Mouse (Mus musculus) right cerebral cortex, postnatal 4 days (tissue): Measurements from ENCODE around the gene Lipn.

Source experiments
- DNase-seq: peaks from one replicate; pipeline ENCODE4 v3.0.0-alpha.2; 2022

The Lipn gene

DNA sequence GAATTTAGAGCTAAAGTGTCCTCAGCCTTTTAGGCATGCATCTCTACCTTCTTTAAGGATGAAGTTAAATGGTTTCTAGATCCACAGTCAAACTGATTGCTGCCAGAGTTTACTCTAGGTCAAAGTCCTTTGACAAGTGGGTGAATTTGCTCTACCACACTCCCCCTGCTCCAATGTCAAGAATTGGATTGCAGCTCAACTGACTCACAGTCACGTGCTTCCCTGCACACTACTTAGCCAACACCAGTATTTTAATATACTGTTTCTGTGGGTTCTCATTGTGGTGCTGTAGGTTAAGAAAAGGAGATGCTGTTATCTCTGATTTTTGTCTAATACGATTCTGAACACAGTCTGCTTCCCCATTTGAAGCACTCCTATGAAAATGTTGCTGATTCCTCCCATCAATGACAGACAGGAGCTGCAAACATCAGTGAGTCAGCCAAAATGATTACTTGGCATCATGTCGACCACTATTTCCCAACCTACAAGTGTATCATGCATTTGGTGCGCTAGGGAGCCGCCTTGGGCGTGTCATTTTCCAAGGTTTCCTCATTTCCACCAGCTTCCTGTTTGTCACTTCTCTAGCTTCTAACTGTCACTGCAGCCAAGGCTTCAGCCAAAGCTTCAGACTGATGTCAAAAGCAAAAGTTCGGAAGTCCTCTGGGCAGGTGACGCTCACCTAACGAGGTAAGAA is at the start of gene Lipn:
Gene Lipn (plus strand): TSS at position 580 of the 694 bp plus-strand sequence.
- DNase-seq: no peak

GRCm38 (mm10) chr19:34021440-34022172 is 45.6 kb upstream of the Lipn start:
- no peak for DNase-seq

GRCm38 (mm10) chr19:34022759-34023158 is 44.4 kb upstream of the Lipn start:
- DNase-seq: no peak

- DNase-seq: no peak
Measured at GRCm38 (mm10) chr19:34039731-34040130, 27.4 kb upstream of the Lipn start.

- no peak for DNase-seq
Measured at GRCm38 (mm10) chr19:34043008-34043407, 24.1 kb upstream of the Lipn start.

GRCm38 (mm10) chr19:34049371-34050039 is 17.7 kb upstream of the Lipn start:
- no peak for DNase-seq

- no peak for DNase-seq
Measured at GRCm38 (mm10) chr19:34051502-34051901, 15.7 kb upstream of the Lipn start.

DNA sequence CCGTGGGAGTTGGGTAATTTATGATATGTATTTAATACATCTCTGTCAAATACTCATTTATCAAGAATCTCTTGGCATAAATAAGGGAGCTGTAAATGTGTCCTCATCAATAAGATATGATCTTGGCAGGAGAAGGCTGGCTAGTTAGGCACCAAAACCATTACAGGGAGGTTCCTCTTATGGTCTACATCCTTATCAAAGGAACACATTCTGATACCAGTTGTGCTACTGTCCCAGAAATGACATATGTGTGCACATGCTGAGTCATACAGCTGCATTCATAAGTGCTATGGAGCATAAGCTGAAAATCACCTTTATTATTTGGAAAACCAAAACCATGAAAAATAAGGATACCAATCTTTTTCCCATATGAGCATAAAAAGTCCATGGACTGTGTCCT is 3.6 kb upstream of the Lipn start:
- no peak for DNase-seq

DNA sequence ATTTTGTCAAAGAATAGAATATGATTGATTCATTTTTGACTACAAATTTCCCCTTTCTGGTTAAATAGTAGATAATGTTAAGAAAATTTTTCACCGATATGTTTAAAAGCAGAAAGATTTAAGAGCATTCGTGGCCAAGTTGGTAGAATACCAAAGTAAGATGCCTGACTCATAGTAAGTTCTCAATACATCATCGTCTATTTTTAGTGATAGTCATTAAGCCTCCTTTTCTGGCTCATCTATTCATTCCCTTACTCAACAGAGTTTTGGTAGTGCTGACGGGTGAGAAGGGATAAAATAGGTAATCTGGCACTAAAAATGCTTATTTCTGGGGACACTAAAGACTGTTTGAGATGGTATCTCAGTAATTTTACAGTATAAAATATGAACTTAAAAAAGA is 3.1 kb upstream of the Lipn start:
- no peak for DNase-seq

- no peak for DNase-seq
Measured at GRCm38 (mm10) chr19:34074239-34074638, 7.1 kb downstream of the Lipn start.

GRCm38 (mm10) chr19:34078130-34078529 is 11.0 kb downstream of the Lipn start:
- no peak for DNase-seq

DNA sequence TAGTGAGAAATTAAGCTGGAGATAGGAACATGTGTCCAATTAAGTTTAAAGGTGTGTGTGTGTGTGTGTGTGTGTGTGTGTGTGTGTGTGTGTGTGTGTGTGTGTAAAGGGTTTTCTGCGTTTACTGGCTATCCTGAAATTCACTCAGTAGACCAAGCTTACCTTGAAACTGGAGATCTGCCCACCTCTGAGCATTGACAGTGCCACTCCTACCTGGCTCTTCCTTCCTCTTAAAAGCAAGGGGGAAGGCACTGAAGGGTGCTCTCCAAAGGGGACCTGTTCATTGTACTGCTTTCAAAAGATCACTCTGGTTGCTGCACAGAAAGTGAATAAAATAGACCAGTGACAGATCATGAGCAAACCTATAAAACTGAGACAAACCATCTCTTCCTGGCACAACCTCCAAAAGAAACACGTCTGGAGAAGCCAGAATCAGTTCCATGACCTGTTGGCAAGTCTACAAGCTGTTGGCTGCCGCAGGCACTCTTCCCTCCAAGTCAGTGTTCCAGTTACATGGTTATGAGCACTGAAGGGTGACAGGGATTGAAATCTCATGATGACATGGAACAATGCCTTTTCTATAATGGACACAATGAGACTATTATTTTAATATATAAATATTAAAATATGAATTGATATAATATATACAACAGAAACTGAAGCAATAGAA is 22.0 kb downstream of the Lipn start:
- DNase-seq: no peak

GRCm38 (mm10) chr19:34095381-34095780 is 28.2 kb downstream of the Lipn start:
- no peak for DNase-seq

GRCm38 (mm10) chr19:34096228-34096627 is 29.1 kb downstream of the Lipn start:
- DNase-seq: no peak

- no peak for DNase-seq
Measured at GRCm38 (mm10) chr19:34100633-34101032, 33.5 kb downstream of the Lipn start, which contains the start of gene Lipm. Lipm (plus strand) TSS chr19:34100933.

- DNase-seq: no peak
Measured at GRCm38 (mm10) chr19:34101888-34102287, 34.7 kb downstream of the Lipn start.

DNA sequence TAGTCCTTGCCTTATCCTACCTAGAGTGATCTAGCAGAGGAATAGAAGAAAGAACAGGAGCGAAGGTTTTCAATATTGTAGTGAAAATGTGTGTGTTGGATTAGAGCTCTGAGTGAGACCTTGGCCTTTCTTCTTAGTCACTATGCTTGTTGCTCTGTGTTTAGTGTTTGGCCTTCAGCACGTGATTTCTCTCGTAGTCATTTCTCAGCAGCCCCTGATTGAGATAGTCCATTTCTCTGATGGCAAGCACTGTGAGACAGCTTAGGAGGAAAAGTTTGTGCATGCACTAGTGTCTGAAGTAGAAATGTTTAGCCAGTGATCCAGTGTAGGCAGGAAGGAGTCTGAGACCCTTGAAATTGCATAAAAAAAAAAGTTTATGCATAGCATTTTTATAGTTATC is 37.7 kb downstream of the Lipn start:
- no peak for DNase-seq

DNA sequence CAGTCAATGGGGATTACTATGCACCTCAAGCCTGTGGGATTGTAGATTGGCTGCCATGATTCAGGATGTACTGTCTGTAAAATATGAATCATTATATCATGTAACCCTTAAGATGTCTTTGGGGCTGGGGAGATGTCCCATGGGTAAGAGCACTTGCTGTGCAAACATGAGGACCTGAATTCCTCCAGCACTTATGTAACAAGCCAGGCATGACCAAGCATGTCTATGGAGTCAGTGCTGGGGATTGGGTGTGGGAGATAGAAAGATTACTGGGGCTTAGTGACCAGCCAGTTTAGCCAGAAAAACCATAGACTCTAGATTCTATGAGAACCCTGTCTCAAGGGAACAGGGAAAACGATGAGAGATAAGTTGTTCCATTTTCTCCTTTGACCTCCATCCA is 51.9 kb downstream of the Lipn start:
- DNase-seq: no peak

- no peak for DNase-seq
Measured at GRCm38 (mm10) chr19:34119653-34120052, 52.5 kb downstream of the Lipn start.

GRCm38 (mm10) chr19:34120107-34120731 is 53.1 kb downstream of the Lipn start:
- DNase-seq: no peak
